Mouse (Mus musculus): ENCODE results near the gene Tubg1.

GRCm38 (mm10) chr11:101167963-101168300, 48.2 kb downstream of the Tubg1 start:
- no peak for TF ChIP-seq CTCF (IDR thresholded peaks at IDR 0.05; ENCODE audit: low read depth, low read length)
- TF ChIP-seq POLR2A (IDR thresholded peaks at IDR 0.05; ENCODE audit: extremely low read depth, insufficient read depth, low read length): no peak
